Mouse (Mus musculus) left cerebral cortex, postnatal 10 days (tissue): ENCODE results near the gene Mmp19. TPM values are rescaled to one million over a fixed set of nuclear protein-coding genes. Genes with fewer than 3 reads are reported as not detected.

ENCODE experiments used
- DNase-seq, 2 experiments: peaks; one replicate each; pipeline ENCODE4 v3.0.0; 2021 to 2022; ENCODE audit warnings: low spot score in 2 of 2, mixed read lengths in 1 of 2; ENCODE audit errors: extremely low spot score in 1 of 2
- intact Hi-C: fragments of 180-260 bp; cut with DNase I; formaldehyde crosslinking; loops from one replicate; pipeline ENCODE4 v1.15.1; 2025
- total RNA-seq, 2 experiments: library from RNA; stranded (reverse); gene quantifications; 2 replicates each; pipeline ENCODE4 v1.2.3; 2021

Gene Mmp19
- total RNA-seq, 2 experiments from 2014 or later = 0.49 to 0.59 TPM

- intact Hi-C loops = no loop called here
Observed at GRCm38 (mm10) chr10:128837400-128837799, 46.7 kb downstream of the Mmp19 start.

DNA sequence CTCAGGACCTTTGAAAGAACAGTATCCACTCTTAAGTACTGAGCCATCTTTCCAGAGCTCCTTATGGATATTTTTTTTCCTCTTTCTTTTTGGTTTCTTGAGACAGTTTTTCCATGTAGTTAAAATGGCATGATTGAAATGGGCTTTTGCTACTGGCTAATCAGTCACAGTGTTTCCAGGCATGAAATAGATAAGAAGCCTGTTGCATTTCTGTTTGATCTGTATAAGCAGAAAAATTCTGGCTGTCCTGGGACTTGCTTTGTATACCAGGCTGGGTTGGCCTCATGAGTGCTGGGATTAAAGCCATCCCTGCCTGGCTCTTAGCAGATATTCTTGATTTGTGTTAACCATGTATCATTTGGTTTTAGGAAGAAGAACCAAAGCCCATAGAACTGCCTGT, 48.7 kb downstream of the Mmp19 start:
- no peak for DNase-seq
- intact Hi-C loops = no loop called here

More at GRCm38 (mm10) chr10:128837400-128837799, 46.7 kb downstream of the Mmp19 start:
- no peak for DNase-seq

DNA sequence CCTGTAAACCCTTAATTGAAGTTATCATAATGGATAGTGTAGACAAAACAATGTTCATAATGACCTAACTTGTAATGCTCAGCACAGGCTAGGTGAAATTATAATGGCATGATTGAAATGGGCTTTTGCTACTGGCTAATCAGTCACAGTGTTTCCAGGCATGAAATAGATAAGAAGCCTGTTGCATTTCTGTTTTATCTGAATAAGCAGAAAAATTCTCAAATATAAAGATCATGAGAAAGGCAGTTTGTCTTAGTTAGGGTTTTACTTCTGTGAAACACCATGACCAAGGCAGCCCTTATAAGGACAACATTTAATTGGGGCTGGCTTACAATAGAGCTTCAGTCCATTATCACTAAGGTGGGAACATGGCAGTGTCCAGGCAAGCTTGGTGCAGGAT, 49.9 kb downstream of the Mmp19 start:
- no peak for DNase-seq
- intact Hi-C loops = no loop called here

- DNase-seq = no peak
- intact Hi-C loops = no loop called here
Observed at GRCm38 (mm10) chr10:128843260-128843659, 52.5 kb downstream of the Mmp19 start.

DNA sequence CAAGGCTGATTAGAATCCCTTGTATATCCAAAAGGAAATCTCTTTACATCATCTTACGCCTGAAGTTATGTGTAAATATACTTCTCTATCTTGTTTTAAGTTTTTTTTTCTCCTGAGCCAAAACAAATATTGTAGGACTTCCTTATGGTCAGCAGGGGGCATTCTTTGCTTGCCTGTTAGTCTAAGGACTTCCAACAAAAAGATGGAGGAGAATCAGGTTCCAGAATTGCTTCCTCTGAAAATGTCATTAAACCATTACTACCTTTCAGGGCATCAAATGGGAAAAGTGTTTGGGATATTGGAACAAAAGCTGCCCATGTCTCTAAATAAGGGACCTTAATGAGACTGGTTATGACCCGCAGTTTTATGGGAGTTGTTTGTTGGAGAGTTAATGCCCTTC, 54.8 kb downstream of the Mmp19 start:
- DNase-seq = no peak
- intact Hi-C loops = loop anchor here (5.0 kb wide), 2 partner anchors 47 to 127 kb away; partner anchors contain the start of gene Gdf11

DNA sequence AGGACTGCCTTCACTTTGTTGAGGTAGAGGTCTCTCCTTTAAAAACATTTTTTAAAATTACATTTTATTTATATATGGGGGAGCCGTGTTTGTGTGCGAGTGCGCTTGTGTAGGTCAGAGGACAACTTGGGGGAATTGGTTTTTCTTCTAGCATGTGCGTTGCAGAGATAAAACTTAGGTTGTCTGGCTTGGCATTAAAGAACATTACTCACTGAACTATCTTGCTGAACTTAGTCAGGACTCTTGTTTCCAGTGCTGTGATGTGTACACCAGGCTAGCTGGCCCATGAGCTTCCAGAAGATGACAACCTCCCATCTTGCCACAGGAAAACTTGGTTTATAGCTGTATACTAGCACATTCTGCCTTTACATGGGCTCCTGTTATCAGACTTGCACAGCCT, 56.0 kb downstream of the Mmp19 start:
- DNase-seq = no peak
- intact Hi-C loops = loop anchor here (5.0 kb wide), 2 partner anchors 46 to 126 kb away; partner anchors contain the start of gene Gdf11

GRCm38 (mm10) chr10:128848426-128848825, 57.7 kb downstream of the Mmp19 start:
- intact Hi-C loops = loop anchor here (5.0 kb wide), 2 partner anchors 44 to 124 kb away; partner anchors contain the start of gene Gdf11
- no peak for DNase-seq

DNA sequence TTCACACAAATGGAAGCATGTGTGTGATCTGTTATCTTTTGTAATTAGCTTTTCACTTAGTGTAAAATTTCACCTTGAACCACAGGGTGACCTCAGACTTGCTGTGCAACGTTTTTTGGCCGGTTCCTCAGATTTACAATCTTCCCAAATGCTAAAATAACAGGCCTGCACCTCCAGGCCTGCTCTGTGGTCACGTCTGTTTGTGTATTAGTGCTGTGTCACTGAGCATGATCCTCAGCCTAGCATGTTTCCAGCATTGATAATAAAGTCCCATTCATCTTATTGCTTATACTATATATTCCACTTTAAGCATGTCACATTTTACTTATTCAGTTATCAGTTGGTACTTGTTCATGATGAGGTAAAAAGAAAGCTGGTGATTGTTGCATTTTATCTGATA, 59.6 kb downstream of the Mmp19 start:
- intact Hi-C loops = no loop called here
- DNase-seq = no peak

Other genes starting within 250 kb of the Mmp19 start
- gene Zc3h10, start 243.1 kb upstream of the Mmp19 start, total RNA-seq = 10 to 100 TPM; 10.8 to 10.9 TPM
- 1,000 to 10,000 TPM; 2,483 to 2,553 TPM for gene Rpl41, start 241.6 kb upstream of the Mmp19 start, total RNA-seq
- gene Pa2g4, start 224.9 kb upstream of the Mmp19 start, total RNA-seq = 10 to 100 TPM; 80.0 to 83.7 TPM
- gene Erbb3, start 201.3 kb upstream of the Mmp19 start, total RNA-seq = 1 to 10 TPM; 1.1 to 2.2 TPM
- 100 to 1,000 TPM; 382 to 405 TPM for gene Rps26, start 164.2 kb upstream of the Mmp19 start, total RNA-seq
- 10 to 100 TPM; 18.5 to 19.8 TPM for gene Ikzf4, start 144.9 kb upstream of the Mmp19 start, total RNA-seq
- 10 to 100 TPM; 11.1 to 11.8 TPM for gene Suox, start 116.8 kb upstream of the Mmp19 start, total RNA-seq
- 100 to 1,000 TPM; 120 to 121 TPM for gene Rab5b, start 94.6 kb upstream of the Mmp19 start, total RNA-seq
- under 1 TPM; 0.51 to 0.63 TPM for gene Pmel, start 86.7 kb upstream of the Mmp19 start, total RNA-seq
- 1 to 10 TPM; 4.3 to 4.7 TPM for gene Cdk2, start 85.9 kb upstream of the Mmp19 start, total RNA-seq
- 1 to 10 TPM; 5.7 to 5.8 TPM for gene Dgka, start 46.1 kb upstream of the Mmp19 start, total RNA-seq
- gene Pym1, start 43.0 kb upstream of the Mmp19 start, total RNA-seq = 10 to 100 TPM; 34.3 to 34.6 TPM
- 10 to 100 TPM; 61.9 to 63.1 TPM for gene Dnajc14, start 13.2 kb downstream of the Mmp19 start, total RNA-seq
- gene Tmem198b, start 13.5 kb downstream of the Mmp19 start, total RNA-seq = 10 to 100 TPM; 12.2 to 12.5 TPM
- 10 to 100 TPM; 37.4 to 42.2 TPM for gene Sarnp, start 26.4 kb downstream of the Mmp19 start, total RNA-seq
- 1 to 10 TPM; 4.4 to 6.7 TPM for gene Ormdl2, start 30.7 kb downstream of the Mmp19 start, total RNA-seq
- 10 to 100 TPM; 13.2 to 16.2 TPM for gene Gdf11, start 100.8 kb downstream of the Mmp19 start, total RNA-seq
- gene Cd63, start 110.1 kb downstream of the Mmp19 start, total RNA-seq = 10 to 100 TPM; 63.0 to 66.0 TPM
- gene Rdh5, start 132.0 kb downstream of the Mmp19 start, total RNA-seq = 1 to 10 TPM; 5.5 to 6.1 TPM
- 10 to 100 TPM; 84.3 to 85.3 TPM for gene Bloc1s1, start 133.1 kb downstream of the Mmp19 start, total RNA-seq
- gene Itga7, start 142.9 kb downstream of the Mmp19 start, total RNA-seq = 10 to 100 TPM; 14.2 to 14.9 TPM
- not detected for gene Mettl7b, start 170.1 kb downstream of the Mmp19 start, total RNA-seq
- gene Olfr9, start 198.5 kb downstream of the Mmp19 start, total RNA-seq = not detected
- gene Olfr763, start 219.9 kb downstream of the Mmp19 start, total RNA-seq = not detected
- gene Olfr764-ps1, start 249.0 kb downstream of the Mmp19 start, total RNA-seq = not detected